Mouse (Mus musculus) bone marrow macrophage, adult 2 months (primary cell): ENCODE measurements around the gene Arhgef28. TPM values are rescaled to one million over a fixed set of nuclear protein-coding genes. Genes with fewer than 3 reads are reported as not detected.

Experiments used
- H3K27ac ChIP-seq: 2 replicates; pipeline ENCODE4 v1.5.1; 2012; ENCODE audit warnings: low read depth, low read length; ENCODE audit not compliant: insufficient read depth
- H3K4me1 ChIP-seq: 2 replicates; pipeline ENCODE4 v1.6.1; 2012; ENCODE audit warnings: low read length; ENCODE audit not compliant: control insufficient read depth, insufficient read depth
- H3K4me3 ChIP-seq: 2 replicates; pipeline ENCODE4 v1.5.1; 2012; ENCODE audit warnings: mild to moderate bottlenecking, low read length, moderate library complexity; ENCODE audit not compliant: insufficient read depth
- CTCF ChIP-seq: IDR thresholded peaks from 2 replicates; pipeline ENCODE4 v1.5.1; 2012; ENCODE audit warnings: low read depth, mild to moderate bottlenecking, low read length, moderate library complexity
- POLR2A ChIP-seq: IDR thresholded peaks from 2 replicates; pipeline ENCODE4 v1.6.1; 2012; ENCODE audit warnings: mild to moderate bottlenecking, low read depth, low read length, borderline replicate concordance
- polyA plus RNA-seq: library from polyadenylated mRNA; stranded (reverse); fragments of >200 nt; gene quantifications from 2 replicates; pipeline ENCODE4 v1.2.4, GENCODE M21; 2012; ENCODE audit not compliant: missing spikeins, insufficient read depth, insufficient read length

The Arhgef28 gene
- polyA plus RNA-seq, 1 experiment, result not detected

- H3K4me1 ChIP-seq, result peaks cover 8% of the 10 kb centered on the region
- no peak overlapping the region for H3K27ac ChIP-seq
- H3K4me3 ChIP-seq, result no peak overlapping the region
- TF ChIP-seq CTCF, result no peak
- no peak for TF ChIP-seq POLR2A
Measured at GRCm38 (mm10) chr13:98003690-98004089, 202.5 kb downstream of the Arhgef28 start.

GRCm38 (mm10) chr13:98002598-98002997 lies 203.6 kb downstream of the Arhgef28 start:
- H3K4me3 ChIP-seq, result no peak overlapping the region
- no peak overlapping the region for H3K27ac ChIP-seq
- H3K4me1 ChIP-seq, result peaks cover 4% of the 10 kb centered on the region
- TF ChIP-seq POLR2A (no peak), CTCF (no peak)

- H3K4me3 ChIP-seq, result no peak overlapping the region
- no peak overlapping the region for H3K27ac ChIP-seq
- no peak for TF ChIP-seq POLR2A
- no peak for TF ChIP-seq CTCF
- peaks cover 4% of the 10 kb centered on the region for H3K4me1 ChIP-seq
Measured at GRCm38 (mm10) chr13:98002121-98002520, 204.1 kb downstream of the Arhgef28 start.

- TF ChIP-seq CTCF, result no peak
- TF ChIP-seq POLR2A, result no peak
- Histone ChIP-seq H3K27ac (no peak overlapping the region), H3K4me1 (peaks cover 4% of the 10 kb centered on the region), H3K4me3 (no peak overlapping the region)
Measured at GRCm38 (mm10) chr13:98001719-98002118, 204.5 kb downstream of the Arhgef28 start.

- TF ChIP-seq POLR2A, result no peak
- no peak for TF ChIP-seq CTCF
- Histone ChIP-seq H3K27ac (no peak overlapping the region), H3K4me3 (no peak overlapping the region), H3K4me1 (peaks cover 4% of the 10 kb centered on the region)
Measured at GRCm38 (mm10) chr13:98000841-98001240, 205.4 kb downstream of the Arhgef28 start.

GRCm38 (mm10) chr13:97999130-97999529 lies 207.1 kb downstream of the Arhgef28 start:
- no peak for TF ChIP-seq CTCF
- no peak for TF ChIP-seq POLR2A
- H3K27ac ChIP-seq, result no peak overlapping the region
- H3K4me1 ChIP-seq, result peaks cover 4% of the 10 kb centered on the region
- H3K4me3 ChIP-seq, result no peak overlapping the region

GRCm38 (mm10) chr13:97998570-97998969 lies 207.7 kb downstream of the Arhgef28 start:
- Histone ChIP-seq H3K4me1 (peaks cover 4% of the 10 kb centered on the region), H3K27ac (no peak overlapping the region), H3K4me3 (no peak overlapping the region)
- TF ChIP-seq CTCF (no peak), POLR2A (no peak)

- Histone ChIP-seq H3K4me1 (no peaks in the 10 kb centered on the region), H3K4me3 (no peak overlapping the region), H3K27ac (no peak overlapping the region)
- TF ChIP-seq POLR2A, result no peak
- TF ChIP-seq CTCF, result no peak
Measured at GRCm38 (mm10) chr13:97990939-97991338, 215.3 kb downstream of the Arhgef28 start.

- no peak overlapping the region for H3K4me3 ChIP-seq
- H3K4me1 ChIP-seq, result no peaks in the 10 kb centered on the region
- no peak overlapping the region for H3K27ac ChIP-seq
- no peak for TF ChIP-seq CTCF
- no peak for TF ChIP-seq POLR2A
Measured at GRCm38 (mm10) chr13:97988796-97989195, 217.4 kb downstream of the Arhgef28 start.

- TF ChIP-seq POLR2A (no peak), CTCF (no peak)
- H3K27ac ChIP-seq, result no peak overlapping the region
- H3K4me3 ChIP-seq, result no peak overlapping the region
- H3K4me1 ChIP-seq, result no peaks in the 10 kb centered on the region
Measured at GRCm38 (mm10) chr13:97986691-97987090, 219.5 kb downstream of the Arhgef28 start.

- H3K4me1 ChIP-seq, result peaks cover 9% of the 10 kb centered on the region
- H3K4me3 ChIP-seq, result no peak overlapping the region
- no peak overlapping the region for H3K27ac ChIP-seq
- TF ChIP-seq CTCF, result no peak
- TF ChIP-seq POLR2A, result no peak
Measured at GRCm38 (mm10) chr13:97977104-97977503, 229.1 kb downstream of the Arhgef28 start.

- no peak for TF ChIP-seq CTCF
- no peak for TF ChIP-seq POLR2A
- no peak overlapping the region for H3K27ac ChIP-seq
- H3K4me1 ChIP-seq, result peaks cover 9% of the 10 kb centered on the region
- H3K4me3 ChIP-seq, result no peak overlapping the region
Measured at GRCm38 (mm10) chr13:97976642-97977041, 229.6 kb downstream of the Arhgef28 start.
